Mouse (Mus musculus) intestine, embryonic 15.5 days (tissue): Measurements from ENCODE around the gene Pdia5. TPM values are rescaled to one million over a fixed set of nuclear protein-coding genes. Genes with fewer than 3 reads are reported as not detected.

ENCODE experiments used
- ATAC-seq: fragments of 200-750 bp; cut with Nextera tagmentation; 2 replicates; pipeline ENCODE4 v1.8.0; 2017; ENCODE audit warnings: moderate TSS enrichment, moderate library complexity
- H3K27ac ChIP-seq: fragments of 300-500 bp; sonication (generic); 2 replicates; pipeline ENCODE4 v1.5.1; 2015; ENCODE audit warnings: mild to moderate bottlenecking, inconsistent platforms
- H3K27me3 ChIP-seq: fragments of 300-500 bp; sonication (generic); replicated peaks from 2 replicates; pipeline ENCODE4 v1.6.1; 2015; ENCODE audit warnings: inconsistent platforms
- H3K36me3 ChIP-seq: fragments of 300-500 bp; sonication (generic); 2 replicates; pipeline ENCODE4 v1.6.1; 2015; ENCODE audit warnings: inconsistent platforms
- H3K4me1 ChIP-seq: fragments of 300-500 bp; sonication (generic); replicated peaks from 2 replicates; pipeline ENCODE4 v1.6.1; 2015; ENCODE audit warnings: inconsistent platforms
- H3K4me2 ChIP-seq: fragments of 300-500 bp; sonication (generic); replicated peaks from 2 replicates; pipeline ENCODE4 v1.6.1; 2015; ENCODE audit warnings: mild to moderate bottlenecking, inconsistent platforms
- H3K4me3 ChIP-seq: fragments of 300-500 bp; sonication (generic); replicated peaks from 2 replicates; pipeline ENCODE4 v1.5.1; 2015; ENCODE audit warnings: inconsistent platforms
- H3K9ac ChIP-seq: fragments of 300-500 bp; sonication (generic); 2 replicates; pipeline ENCODE4 v1.6.1; 2015; ENCODE audit warnings: inconsistent platforms
- H3K9me3 ChIP-seq: fragments of 300-500 bp; sonication (generic); 2 replicates; pipeline ENCODE4 v1.6.1; 2016; ENCODE audit warnings: inconsistent platforms
- WGBS: fragments of 180-500 bp; shearing (Covaris S2); methylation state at CpG from one replicate; pipeline ENCODE4 v1.1.7; 2015; 5-methylcytosine and 5-hydroxymethylcytosine counted together
- polyA plus RNA-seq: library from polyadenylated mRNA; unstranded; fragments of >200 nt; fragmentation: Nextera tagmentation; extraction: Ambion mirVana; gene quantifications from 2 replicates; pipeline ENCODE4 v1.2.1, GENCODE M21; 2015

Gene Pdia5
- polyA plus RNA-seq, 1 experiment from 2014 or later: 50.1 TPM

- Histone ChIP-seq H3K27ac (no peak overlapping the region), H3K4me1 (no peaks in the 10 kb centered on the region), H3K9me3 (no peaks in the 10 kb centered on the region), H3K36me3 (no peaks in the 10 kb centered on the region), H3K4me2 (no peak overlapping the region), H3K27me3 (no peaks in the 10 kb centered on the region), H3K4me3 (no peak overlapping the region), H3K9ac (no peak overlapping the region)
- WGBS: 83% methylated on average over 8 of the region's 8 CpGs
- no peak for ATAC-seq
These were observed 13.6 kb upstream of the Pdia5 start for GRCm38 (mm10) chr16:35504266-35504665.

GRCm38 (mm10) chr16:35502456-35502855 lies 11.8 kb upstream of the Pdia5 start:
- no peaks in the 10 kb centered on the region for H3K9me3 ChIP-seq

GRCm38 (mm10) chr16:35501106-35501760 lies 10.6 kb upstream of the Pdia5 start:
- Histone ChIP-seq H3K9ac (no peak overlapping the region), H3K9me3 (no peaks in the 10 kb centered on the region), H3K4me1 (no peaks in the 10 kb centered on the region), H3K4me2 (no peak overlapping the region), H3K4me3 (no peak overlapping the region), H3K27me3 (no peaks in the 10 kb centered on the region), H3K27ac (no peak overlapping the region), H3K36me3 (no peaks in the 10 kb centered on the region)
- no peak for ATAC-seq
- WGBS: 69% methylated on average over 4 of the region's 4 CpGs

More at GRCm38 (mm10) chr16:35502456-35502855, 11.8 kb upstream of the Pdia5 start:
- Histone ChIP-seq H3K4me3 (no peak overlapping the region), H3K27me3 (no peaks in the 10 kb centered on the region), H3K36me3 (no peaks in the 10 kb centered on the region), H3K27ac (no peak overlapping the region), H3K4me2 (no peak overlapping the region), H3K4me1 (no peaks in the 10 kb centered on the region), H3K9ac (no peak overlapping the region)
- WGBS: 81% methylated on average over 11 of the region's 11 CpGs
- ATAC-seq: no peak

GRCm38 (mm10) chr16:35500342-35500741 lies 9.7 kb upstream of the Pdia5 start:
- Histone ChIP-seq H3K4me3 (no peak overlapping the region), H3K36me3 (no peaks in the 10 kb centered on the region), H3K9ac (no peak overlapping the region), H3K27ac (no peak overlapping the region), H3K4me2 (no peak overlapping the region), H3K4me1 (no peaks in the 10 kb centered on the region), H3K9me3 (no peaks in the 10 kb centered on the region), H3K27me3 (no peaks in the 10 kb centered on the region)
- ATAC-seq: no peak
- 97% methylated on average over 3 of the region's 3 CpGs for WGBS

GRCm38 (mm10) chr16:35489793-35490192 lies 880 bp downstream of the Pdia5 start:
- 6% methylated on average over 10 of the region's 10 CpGs for WGBS
- no peaks in the 10 kb centered on the region for H3K9me3 ChIP-seq
- H3K27me3 ChIP-seq: no peaks in the 10 kb centered on the region
- H3K4me2 ChIP-seq: peak overlapping the region; percentile 93
- peak overlapping the region; percentile 69 for H3K9ac ChIP-seq
- no peak overlapping the region for H3K27ac ChIP-seq
- H3K4me1 ChIP-seq: peaks cover 23% of the 10 kb centered on the region
- ATAC-seq: no peak; the same call in 1 of the 2 replicates
- H3K36me3 ChIP-seq: no peaks in the 10 kb centered on the region
- H3K4me3 ChIP-seq: peak overlapping the region; percentile 82

GRCm38 (mm10) chr16:35489066-35489718 lies 1.5 kb downstream of the Pdia5 start:
- Histone ChIP-seq H3K27me3 (no peaks in the 10 kb centered on the region), H3K4me3 (peak overlapping the region; percentile 82), H3K4me1 (peaks cover 23% of the 10 kb centered on the region), H3K9me3 (no peaks in the 10 kb centered on the region), H3K27ac (no peak overlapping the region), H3K4me2 (peak overlapping the region; percentile 93), H3K9ac (no peak overlapping the region), H3K36me3 (no peaks in the 10 kb centered on the region)
- ATAC-seq: 0 out of 2 replicates have a peak, but pooled peaks have one; percentile 3
- 40% methylated on average over 10 of the region's 10 CpGs for WGBS

- Histone ChIP-seq H3K9ac (no peak overlapping the region), H3K4me3 (no peak overlapping the region), H3K9me3 (no peaks in the 10 kb centered on the region), H3K27ac (no peak overlapping the region), H3K36me3 (no peaks in the 10 kb centered on the region), H3K4me2 (no peak overlapping the region), H3K27me3 (no peaks in the 10 kb centered on the region), H3K4me1 (peaks cover 23% of the 10 kb centered on the region)
- 92% methylated on average over 4 of the region's 4 CpGs for WGBS
- no peak for ATAC-seq
These were observed 2.9 kb downstream of the Pdia5 start for GRCm38 (mm10) chr16:35487776-35488175.

- H3K4me2 ChIP-seq: no peak overlapping the region
- 52% methylated on average over 4 of the region's 4 CpGs for WGBS
These were observed 3.6 kb downstream of the Pdia5 start for GRCm38 (mm10) chr16:35487056-35487455.

GRCm38 (mm10) chr16:35485711-35486110 lies 5.0 kb downstream of the Pdia5 start:
- ATAC-seq: no peak
- Histone ChIP-seq H3K27me3 (no peaks in the 10 kb centered on the region), H3K4me2 (no peak overlapping the region), H3K9me3 (no peaks in the 10 kb centered on the region), H3K27ac (no peak overlapping the region), H3K36me3 (no peaks in the 10 kb centered on the region), H3K4me3 (no peak overlapping the region), H3K4me1 (peaks cover 23% of the 10 kb centered on the region), H3K9ac (no peak overlapping the region)
- WGBS: 66% methylated on average over 9 of the region's 9 CpGs

More at GRCm38 (mm10) chr16:35487056-35487455, 3.6 kb downstream of the Pdia5 start:
- no peaks in the 10 kb centered on the region for H3K27me3 ChIP-seq
- peaks cover 23% of the 10 kb centered on the region for H3K4me1 ChIP-seq
- no peaks in the 10 kb centered on the region for H3K9me3 ChIP-seq
- ATAC-seq: no peak
- no peak overlapping the region for H3K4me3 ChIP-seq
- no peaks in the 10 kb centered on the region for H3K36me3 ChIP-seq
- no peak overlapping the region for H3K27ac ChIP-seq
- H3K9ac ChIP-seq: no peak overlapping the region

GRCm38 (mm10) chr16:35484526-35485233 lies 6.0 kb downstream of the Pdia5 start:
- Histone ChIP-seq H3K27ac (no peak overlapping the region), H3K4me3 (no peak overlapping the region), H3K9me3 (no peaks in the 10 kb centered on the region), H3K36me3 (no peaks in the 10 kb centered on the region), H3K27me3 (no peaks in the 10 kb centered on the region), H3K9ac (no peak overlapping the region), H3K4me1 (peaks cover 22% of the 10 kb centered on the region), H3K4me2 (no peak overlapping the region)
- no peak for ATAC-seq
- 80% methylated on average over 8 of the region's 8 CpGs for WGBS

GRCm38 (mm10) chr16:35484105-35484504 lies 6.6 kb downstream of the Pdia5 start:
- ATAC-seq: no peak
- H3K36me3 ChIP-seq: no peaks in the 10 kb centered on the region
- H3K4me1 ChIP-seq: peaks cover 16% of the 10 kb centered on the region
- H3K4me2 ChIP-seq: no peak overlapping the region
- no peak overlapping the region for H3K4me3 ChIP-seq
- H3K9ac ChIP-seq: no peak overlapping the region
- H3K27me3 ChIP-seq: no peaks in the 10 kb centered on the region
- H3K9me3 ChIP-seq: no peaks in the 10 kb centered on the region
- 77% methylated on average over 4 of the region's 4 CpGs for WGBS
- H3K27ac ChIP-seq: no peak overlapping the region

GRCm38 (mm10) chr16:35479301-35479700 lies 11.4 kb downstream of the Pdia5 start:
- ATAC-seq: no peak
- Histone ChIP-seq H3K4me1 (no peaks in the 10 kb centered on the region), H3K4me3 (no peak overlapping the region), H3K9me3 (no peaks in the 10 kb centered on the region), H3K4me2 (no peak overlapping the region), H3K9ac (no peak overlapping the region), H3K27me3 (no peaks in the 10 kb centered on the region), H3K27ac (no peak overlapping the region), H3K36me3 (no peaks in the 10 kb centered on the region)
- 72% methylated on average over 6 of the region's 6 CpGs for WGBS
